Mouse (Mus musculus): ENCODE results near the gene Elp4. TPM values are rescaled to one million over a fixed set of nuclear protein-coding genes. Genes with fewer than 3 reads are reported as not detected.
A peak's percentile ranks its signal among the peaks of the same experiment; 100 is the strongest.

Elp4 gene
- polyA plus RNA-seq, 1 experiment from 2014 or later: 20.8 TPM

DNA sequence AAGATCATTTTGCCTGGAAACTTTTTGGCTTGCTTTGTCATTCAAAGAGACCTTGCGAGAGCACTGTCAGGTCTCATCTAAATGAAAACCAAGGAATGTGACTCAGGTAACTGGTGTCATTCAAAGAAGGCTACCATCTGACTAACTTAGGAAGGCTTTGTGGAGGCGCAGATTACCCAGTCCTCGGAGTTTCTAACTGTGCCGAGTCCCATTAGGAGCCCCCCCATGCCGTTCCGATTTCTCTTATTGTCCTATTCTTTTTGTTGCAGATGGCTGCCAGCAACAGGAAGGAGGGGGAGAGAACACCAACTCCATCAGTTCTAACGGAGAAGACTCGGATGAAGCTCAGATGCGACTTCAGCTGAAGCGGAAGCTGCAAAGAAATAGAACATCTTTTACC is 213.1 kb downstream of the Elp4 start:
- Histone ChIP-seq H3K9ac (ENCODE audit: low read length) (no peak overlapping the region), H3K36me3 (ENCODE audit: control insufficient read depth, insufficient read depth) (no peaks in the 10 kb centered on the region), H3K4me3 (ENCODE audit: low read length) (no peak overlapping the region), H3K4me1 (ENCODE audit: control insufficient read depth, insufficient read depth, low read length) (peaks cover 15% of the 10 kb centered on the region), H3K27ac (ENCODE audit: low read length) (no peak overlapping the region), H3K4me2 (ENCODE audit: low read depth, low read length) (no peak overlapping the region), H3K9me3 (replicated peaks; ENCODE audit: control insufficient read depth, low read length) (no peaks in the 10 kb centered on the region), H3K27me3 (ENCODE audit: control insufficient read depth, insufficient read depth, low read length) (peaks cover 71% of the 10 kb centered on the region)
- no peak for ATAC-seq (replicated peaks; ENCODE audit: extremely low read depth, insufficient read depth, low FRiP score)
- 12% methylated on average over 10 of the region's 10 CpGs for WGBS

DNA sequence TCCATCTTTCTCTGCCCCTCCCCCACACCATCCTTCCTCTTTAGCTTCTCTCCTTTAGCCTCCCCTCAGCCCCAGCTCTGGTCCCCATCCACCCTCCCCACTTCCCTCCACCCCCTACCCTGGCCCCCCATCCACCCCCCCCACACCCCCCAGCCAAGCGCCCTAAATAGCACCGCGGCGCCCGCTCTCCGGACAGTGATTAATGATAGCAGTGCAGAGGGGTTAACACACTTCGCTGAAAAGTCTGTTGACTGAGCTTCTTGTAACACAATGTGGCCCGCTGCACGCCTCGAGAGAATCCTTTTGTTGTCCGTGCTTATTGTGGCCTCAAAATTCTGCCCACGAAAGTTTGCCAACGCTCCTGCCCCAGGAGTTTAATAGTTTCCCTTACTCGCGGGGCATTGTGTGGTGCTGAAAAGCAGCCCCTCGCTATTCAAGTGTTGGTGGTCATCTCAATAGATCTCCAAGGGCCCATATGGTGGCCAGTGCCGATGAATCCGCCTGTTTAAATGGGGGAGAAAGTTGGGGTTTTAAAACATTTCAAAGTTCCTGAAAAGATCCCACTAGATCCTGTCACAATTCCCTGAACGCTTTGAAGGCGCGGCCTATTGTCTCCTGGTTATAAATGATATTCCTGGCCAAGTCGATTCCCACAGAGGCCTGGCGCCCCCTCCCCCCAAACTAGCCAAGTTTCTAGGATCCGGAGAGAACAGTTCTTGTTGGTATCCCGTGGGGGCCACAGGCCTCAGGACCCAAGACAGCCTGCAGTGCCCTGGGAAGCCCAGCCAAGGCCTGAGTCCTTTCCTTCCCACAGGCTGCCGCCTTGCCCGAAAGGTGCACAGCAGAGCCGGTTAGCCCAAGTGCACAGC is 214.4 kb downstream of the Elp4 start:
- WGBS: 8% methylated on average over 28 of the region's 28 CpGs

DNA sequence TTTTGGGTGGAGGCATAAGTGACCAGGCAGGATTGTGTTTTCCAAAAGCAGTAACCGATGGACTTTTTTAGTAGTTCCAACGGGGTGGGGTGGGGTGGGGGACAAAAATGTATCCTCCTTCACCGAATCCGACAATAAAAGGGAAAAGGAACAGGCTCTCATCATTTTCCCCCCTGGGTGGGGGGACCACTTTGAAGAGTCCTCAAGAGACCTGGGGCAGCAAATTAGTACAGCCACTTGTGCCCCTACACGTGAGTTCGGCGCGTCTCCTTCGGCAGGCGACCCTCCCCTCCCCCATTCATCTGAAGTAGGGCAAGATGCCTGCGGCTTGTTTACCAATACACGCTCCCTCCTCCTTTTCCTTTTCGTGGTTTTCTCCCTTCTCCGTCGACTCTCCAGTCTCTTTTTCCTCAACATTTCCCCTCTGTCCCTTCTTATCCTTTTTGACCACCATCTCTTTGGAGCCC is 215.0 kb downstream of the Elp4 start:
- H3K4me2 ChIP-seq (ENCODE audit: low read depth, low read length): peak overlapping the region; percentile 1; the same call in 1 of the 2 replicates
- peaks cover 15% of the 10 kb centered on the region for H3K4me1 ChIP-seq (ENCODE audit: control insufficient read depth, insufficient read depth, low read length)
- no peak for ATAC-seq (replicated peaks; ENCODE audit: extremely low read depth, insufficient read depth, low FRiP score)
- H3K27ac ChIP-seq (ENCODE audit: low read length): no peak overlapping the region
- H3K9me3 ChIP-seq (replicated peaks; ENCODE audit: control insufficient read depth, low read length): no peaks in the 10 kb centered on the region
- no peak overlapping the region for H3K9ac ChIP-seq (ENCODE audit: low read length)
- H3K27me3 ChIP-seq (ENCODE audit: control insufficient read depth, insufficient read depth, low read length): peaks cover 85% of the 10 kb centered on the region
- H3K4me3 ChIP-seq (ENCODE audit: low read length): 0 out of 2 replicates have a peak overlapping the region, but pooled peaks have one; percentile 41
- 1% methylated on average over 15 of the region's 15 CpGs for WGBS
- H3K36me3 ChIP-seq (ENCODE audit: control insufficient read depth, insufficient read depth): no peaks in the 10 kb centered on the region

More for the DNA sequence above, 214.4 kb downstream of the Elp4 start:
- H3K9ac ChIP-seq (ENCODE audit: low read length): no peak overlapping the region
- H3K4me3 ChIP-seq (ENCODE audit: low read length): no peak overlapping the region
- H3K9me3 ChIP-seq (replicated peaks; ENCODE audit: control insufficient read depth, low read length): no peaks in the 10 kb centered on the region
- H3K36me3 ChIP-seq (ENCODE audit: control insufficient read depth, insufficient read depth): no peaks in the 10 kb centered on the region
- peak overlapping the region; percentile 1; the same call in 1 of the 2 replicates for H3K4me2 ChIP-seq (ENCODE audit: low read depth, low read length)
- H3K27ac ChIP-seq (ENCODE audit: low read length): no peak overlapping the region
- ATAC-seq (replicated peaks; ENCODE audit: extremely low read depth, insufficient read depth, low FRiP score): no peak
- peaks cover 81% of the 10 kb centered on the region for H3K27me3 ChIP-seq (ENCODE audit: control insufficient read depth, insufficient read depth, low read length)
- peaks cover 15% of the 10 kb centered on the region for H3K4me1 ChIP-seq (ENCODE audit: control insufficient read depth, insufficient read depth, low read length)

DNA sequence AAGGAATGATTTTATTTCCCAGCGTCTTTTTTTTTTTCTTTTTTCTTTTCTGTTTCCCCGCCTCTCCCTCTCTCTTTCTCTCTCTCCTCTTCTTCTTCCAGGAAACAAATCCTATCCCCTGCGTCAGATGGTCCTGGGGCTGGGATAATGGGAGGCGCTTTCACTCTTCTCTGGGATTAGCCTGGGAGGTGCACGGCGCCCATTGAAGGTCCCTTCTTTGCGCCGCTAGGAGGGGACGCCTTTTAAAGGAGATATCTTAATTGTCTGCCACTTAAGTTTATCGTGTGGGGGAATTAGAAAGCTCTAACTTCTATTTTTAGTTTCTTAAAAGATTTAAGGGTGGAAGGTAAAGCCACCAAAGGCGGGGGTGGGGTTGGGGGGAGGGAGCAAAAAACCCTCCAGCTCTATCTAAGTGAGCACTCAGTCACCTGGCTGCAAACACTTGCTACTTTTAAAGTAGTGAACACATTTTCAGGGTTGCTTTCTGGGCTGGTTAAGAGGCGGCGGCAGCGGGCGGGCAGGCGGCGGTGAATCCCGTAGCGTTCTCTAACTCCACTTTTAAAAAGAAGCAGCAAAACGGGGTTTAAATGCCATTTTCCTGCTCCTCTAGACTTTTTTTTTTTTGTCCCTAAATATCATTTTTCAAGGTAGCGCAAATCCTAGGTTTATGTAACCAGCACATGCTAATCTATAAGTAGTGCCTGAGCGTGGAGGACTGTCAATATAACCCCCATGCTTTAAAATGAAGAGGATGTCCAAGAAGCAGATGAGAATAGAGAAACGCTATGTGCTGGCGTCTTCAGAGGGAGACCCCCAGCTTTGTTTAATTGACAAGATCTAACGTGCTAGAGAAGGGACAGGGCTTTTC is 215.7 kb downstream of the Elp4 start:
- peaks cover 15% of the 10 kb centered on the region for H3K4me1 ChIP-seq (ENCODE audit: control insufficient read depth, insufficient read depth, low read length)
- 2% methylated on average over 25 of the region's 25 CpGs for WGBS
- no peak overlapping the region for H3K27ac ChIP-seq (ENCODE audit: low read length)
- no peaks in the 10 kb centered on the region for H3K9me3 ChIP-seq (replicated peaks; ENCODE audit: control insufficient read depth, low read length)
- H3K36me3 ChIP-seq (ENCODE audit: control insufficient read depth, insufficient read depth): no peaks in the 10 kb centered on the region
- H3K4me2 ChIP-seq (ENCODE audit: low read depth, low read length): peak overlapping the region; percentile 60
- H3K9ac ChIP-seq (ENCODE audit: low read length): no peak overlapping the region
- H3K4me3 ChIP-seq (ENCODE audit: low read length): peak overlapping the region; percentile 41
- ATAC-seq (replicated peaks; ENCODE audit: extremely low read depth, insufficient read depth, low FRiP score): no peak
- H3K27me3 ChIP-seq (ENCODE audit: control insufficient read depth, insufficient read depth, low read length): peaks cover 92% of the 10 kb centered on the region

DNA sequence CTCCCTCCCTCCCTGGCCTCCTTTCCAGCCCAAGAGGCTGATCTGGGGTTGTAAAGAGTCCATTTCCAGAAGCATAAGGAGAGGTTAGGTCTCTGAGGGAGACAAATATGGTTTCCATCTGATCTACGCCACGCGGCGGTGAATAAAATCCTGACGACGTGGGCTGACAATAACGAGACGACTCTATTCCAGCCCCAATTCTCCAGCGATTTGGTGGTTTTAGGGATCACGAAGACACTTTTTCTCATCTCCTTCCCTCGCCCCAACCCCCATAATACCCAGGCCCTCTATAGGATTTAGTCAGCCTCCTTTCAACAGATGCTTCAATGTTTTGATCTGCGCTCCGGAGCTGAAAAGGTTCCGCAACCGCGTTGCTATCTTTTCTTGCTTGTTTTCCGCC is 216.4 kb downstream of the Elp4 start:
- Histone ChIP-seq H3K9me3 (replicated peaks; ENCODE audit: control insufficient read depth, low read length) (no peaks in the 10 kb centered on the region), H3K4me3 (ENCODE audit: low read length) (peak overlapping the region; percentile 41), H3K4me2 (ENCODE audit: low read depth, low read length) (peak overlapping the region; percentile 60), H3K36me3 (ENCODE audit: control insufficient read depth, insufficient read depth) (no peaks in the 10 kb centered on the region), H3K4me1 (ENCODE audit: control insufficient read depth, insufficient read depth, low read length) (peaks cover 15% of the 10 kb centered on the region), H3K9ac (ENCODE audit: low read length) (no peak overlapping the region), H3K27ac (ENCODE audit: low read length) (no peak overlapping the region), H3K27me3 (ENCODE audit: control insufficient read depth, insufficient read depth, low read length) (peaks cover 90% of the 10 kb centered on the region)
- no peak for ATAC-seq (replicated peaks; ENCODE audit: extremely low read depth, insufficient read depth, low FRiP score)
- 1% methylated on average over 17 of the region's 17 CpGs for WGBS

DNA sequence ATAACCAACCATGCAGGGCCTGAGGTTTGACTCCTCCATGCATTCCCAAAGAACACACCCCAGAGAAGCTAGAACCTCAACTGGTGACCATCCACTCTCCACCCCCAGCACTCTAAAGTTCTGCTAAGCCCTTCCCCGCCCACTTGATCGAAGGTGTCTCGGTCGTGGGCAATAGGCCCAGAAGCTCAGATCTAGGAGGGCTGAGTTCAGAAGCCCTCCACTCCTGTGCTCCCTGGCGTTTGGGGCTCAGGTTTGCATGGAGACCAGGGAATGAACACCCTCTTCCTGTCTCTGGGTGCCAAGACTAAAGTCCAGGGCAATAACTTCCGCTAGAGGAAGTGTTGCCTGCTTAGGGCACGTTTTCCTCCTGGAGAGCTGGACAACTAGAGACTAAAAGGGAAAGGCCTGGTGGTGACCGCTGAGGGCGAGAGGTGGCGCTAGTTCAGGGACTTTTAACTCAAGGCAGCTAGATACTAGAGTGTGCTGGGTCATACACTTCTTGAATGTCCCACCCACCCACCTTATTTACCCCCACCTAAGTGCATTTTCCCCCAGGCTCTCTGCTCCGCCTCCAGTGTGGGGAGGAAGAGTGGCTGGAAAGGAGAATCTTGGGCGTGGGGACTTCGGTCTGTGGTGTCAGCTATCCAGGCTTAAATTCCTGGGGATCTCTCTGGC is 216.9 kb downstream of the Elp4 start:
- Histone ChIP-seq H3K36me3 (ENCODE audit: control insufficient read depth, insufficient read depth) (no peaks in the 10 kb centered on the region), H3K4me3 (ENCODE audit: low read length) (peak overlapping the region; percentile 41), H3K9ac (ENCODE audit: low read length) (no peak overlapping the region), H3K4me2 (ENCODE audit: low read depth, low read length) (peak overlapping the region; percentile 60), H3K4me1 (ENCODE audit: control insufficient read depth, insufficient read depth, low read length) (peaks cover 15% of the 10 kb centered on the region), H3K9me3 (replicated peaks; ENCODE audit: control insufficient read depth, low read length) (no peaks in the 10 kb centered on the region), H3K27ac (ENCODE audit: low read length) (no peak overlapping the region), H3K27me3 (ENCODE audit: control insufficient read depth, insufficient read depth, low read length) (peaks cover 90% of the 10 kb centered on the region)
- 2% methylated on average over 13 of the region's 13 CpGs for WGBS
- no peak for ATAC-seq (replicated peaks; ENCODE audit: extremely low read depth, insufficient read depth, low FRiP score)

DNA sequence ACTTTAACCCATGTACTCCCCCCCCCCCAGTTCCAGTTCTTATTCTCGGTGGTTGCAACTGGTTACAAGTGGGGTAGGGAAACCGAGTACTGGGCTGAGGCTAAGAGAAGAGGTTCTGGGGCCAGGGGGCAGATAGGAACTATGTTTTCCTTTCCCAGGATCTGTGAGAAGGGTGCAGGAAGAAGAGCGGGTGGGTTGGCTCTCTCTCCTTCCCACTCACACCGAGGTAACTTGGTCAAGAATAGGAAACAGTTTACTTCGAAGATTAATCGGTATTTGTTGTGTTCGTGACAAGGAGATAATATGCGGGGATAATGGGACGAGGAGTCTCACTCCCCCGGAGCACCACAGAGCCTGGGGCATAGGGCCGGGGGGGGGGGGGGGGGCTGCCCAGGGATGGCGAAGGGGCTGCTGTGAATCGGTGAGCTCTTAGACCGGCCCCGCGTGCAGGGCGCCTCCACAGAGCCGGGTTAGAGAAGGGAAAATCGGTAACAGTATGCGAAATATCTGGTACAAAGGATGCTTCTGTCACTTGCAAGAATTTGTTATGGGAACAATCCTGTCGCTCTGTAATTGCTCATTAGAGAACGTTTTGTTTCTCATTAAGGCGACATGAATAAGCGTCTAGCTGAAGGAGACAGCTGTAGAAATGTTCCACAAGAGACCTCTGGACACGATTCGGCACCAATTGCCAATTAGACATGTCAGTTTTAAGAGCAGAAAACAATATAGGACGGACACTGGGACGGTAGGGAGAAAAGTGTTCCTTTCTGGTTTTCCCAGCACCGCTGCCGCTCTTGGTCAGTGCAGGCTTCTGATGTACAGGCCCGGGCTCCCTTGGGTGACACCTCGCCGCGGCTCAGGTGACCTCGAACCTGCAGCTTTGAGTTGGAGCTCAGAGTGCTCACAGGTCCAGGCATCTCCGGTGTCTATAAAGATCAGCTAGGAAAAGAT is 217.7 kb downstream of the Elp4 start:
- no peak overlapping the region for H3K4me2 ChIP-seq (ENCODE audit: low read depth, low read length)
- ATAC-seq (replicated peaks; ENCODE audit: extremely low read depth, insufficient read depth, low FRiP score): no peak
- no peaks in the 10 kb centered on the region for H3K36me3 ChIP-seq (ENCODE audit: control insufficient read depth, insufficient read depth)
- no peak overlapping the region for H3K9ac ChIP-seq (ENCODE audit: low read length)
- H3K4me3 ChIP-seq (ENCODE audit: low read length): no peak overlapping the region
- H3K27me3 ChIP-seq (ENCODE audit: control insufficient read depth, insufficient read depth, low read length): peaks cover 87% of the 10 kb centered on the region
- WGBS: 4% methylated on average over 35 of the region's 36 CpGs
- no peaks in the 10 kb centered on the region for H3K9me3 ChIP-seq (replicated peaks; ENCODE audit: control insufficient read depth, low read length)
- no peak overlapping the region for H3K27ac ChIP-seq (ENCODE audit: low read length)
- H3K4me1 ChIP-seq (ENCODE audit: control insufficient read depth, insufficient read depth, low read length): peaks cover 15% of the 10 kb centered on the region

DNA sequence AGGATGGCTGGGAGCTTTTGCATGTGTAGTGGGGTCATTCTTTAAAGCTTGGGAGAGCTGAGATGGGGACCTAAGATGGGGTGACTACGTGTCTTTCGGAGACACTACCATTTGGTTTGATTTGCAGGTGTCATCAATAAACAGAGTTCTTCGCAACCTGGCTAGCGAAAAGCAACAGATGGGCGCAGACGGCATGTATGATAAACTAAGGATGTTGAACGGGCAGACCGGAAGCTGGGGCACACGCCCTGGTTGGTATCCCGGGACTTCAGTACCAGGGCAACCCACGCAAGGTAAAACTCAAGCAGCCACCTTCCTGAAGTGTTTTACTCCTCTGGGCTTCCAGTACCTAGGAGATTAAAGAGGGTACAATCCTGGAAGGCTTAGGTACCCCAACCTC is 218.7 kb downstream of the Elp4 start:
- Histone ChIP-seq H3K36me3 (ENCODE audit: control insufficient read depth, insufficient read depth) (no peaks in the 10 kb centered on the region), H3K27ac (ENCODE audit: low read length) (no peak overlapping the region), H3K27me3 (ENCODE audit: control insufficient read depth, insufficient read depth, low read length) (peaks cover 88% of the 10 kb centered on the region), H3K4me2 (ENCODE audit: low read depth, low read length) (no peak overlapping the region), H3K9me3 (replicated peaks; ENCODE audit: control insufficient read depth, low read length) (no peaks in the 10 kb centered on the region), H3K9ac (ENCODE audit: low read length) (no peak overlapping the region), H3K4me1 (ENCODE audit: control insufficient read depth, insufficient read depth, low read length) (peaks cover 15% of the 10 kb centered on the region), H3K4me3 (ENCODE audit: low read length) (no peak overlapping the region)
- ATAC-seq (replicated peaks; ENCODE audit: extremely low read depth, insufficient read depth, low FRiP score): no peak
- 9% methylated on average over 11 of the region's 11 CpGs for WGBS

Measured in heart, embryonic 16.5 days (tissue).